Mouse (Mus musculus): ENCODE data around the gene Vpreb2. TPM values are rescaled to one million over a fixed set of nuclear protein-coding genes. Genes with fewer than 3 reads are reported as not detected.
"Not testable (repeated sequence)": the region's sequence is repeated elsewhere in the genome, so short reads cannot be mapped to it uniquely, and the experiment has no call there.

Vpreb2 gene
- polyA plus RNA-seq, 1 experiment: not detected

DNA sequence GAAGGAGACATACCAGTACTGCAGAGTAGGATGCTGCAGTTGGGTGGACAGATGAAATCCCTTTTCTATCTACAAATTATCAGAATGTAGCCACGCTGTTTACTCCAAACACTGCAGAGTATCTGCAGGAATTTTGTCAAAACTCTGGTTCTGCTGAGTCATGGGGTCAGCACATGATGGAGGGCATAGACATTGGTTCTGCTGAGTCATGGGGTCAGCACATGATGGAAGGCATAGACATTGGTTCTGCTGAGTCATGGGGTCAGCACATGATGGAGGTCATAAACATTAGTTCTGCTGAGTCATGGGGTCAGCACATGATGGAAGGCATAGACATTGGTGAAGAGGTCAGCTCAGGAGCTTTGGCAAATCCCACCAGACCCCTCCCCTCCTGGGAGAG, 7.5 kb downstream of the Vpreb2 start:
- DNase-seq: peak; percentile 1
- no peaks in the 10 kb centered on the region for H3K36me3 ChIP-seq (ENCODE audit: control insufficient read depth, insufficient read depth, low read length)
- no peak overlapping the region for H3K27ac ChIP-seq (ENCODE audit: insufficient read depth, low read depth, low read length)
- 81% methylated on average over 1 of the region's 1 CpGs for WGBS
- TF ChIP-seq POLR2A (IDR thresholded peaks at IDR 0.05; ENCODE audit: low read depth, low read length) (no peak), CTCF (conservative IDR thresholded peaks at IDR 0.05; ENCODE audit: insufficient read depth, insufficient read length, low read depth, low read length) (no peak)
- no peak overlapping the region for H3K4me3 ChIP-seq (ENCODE audit: insufficient read depth, low read depth, low read length)
- H3K4me1 ChIP-seq (ENCODE audit: control insufficient read depth, insufficient read depth, low read length): no peaks in the 10 kb centered on the region
- no peaks in the 10 kb centered on the region for H3K27me3 ChIP-seq (replicated peaks; ENCODE audit: control insufficient read depth, insufficient read depth, low read length)

DNA sequence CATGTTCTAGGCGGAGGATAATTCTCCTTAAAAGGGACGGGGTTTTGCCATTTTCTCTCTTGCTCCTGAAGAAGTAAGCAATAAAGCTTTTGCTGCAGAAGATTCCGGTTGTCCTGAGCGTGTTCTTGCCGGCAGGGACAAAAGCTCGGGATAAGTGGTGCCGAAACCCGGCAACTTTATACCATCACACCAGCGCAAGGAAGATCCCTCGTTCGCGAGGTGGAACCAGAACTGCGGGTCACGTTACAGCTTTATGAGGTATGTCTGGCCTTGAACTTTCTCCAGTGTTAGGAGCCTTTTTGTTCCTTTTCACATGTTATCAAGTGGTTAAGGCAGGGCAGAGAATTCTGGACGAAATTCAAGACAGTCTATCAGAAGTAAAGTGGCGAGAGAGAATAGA, 12.1 kb downstream of the Vpreb2 start:
- H3K36me3 ChIP-seq (ENCODE audit: control insufficient read depth, insufficient read depth, low read length); H3K27me3 ChIP-seq (replicated peaks; ENCODE audit: control insufficient read depth, insufficient read depth, low read length); DNase-seq; H3K4me1 ChIP-seq (ENCODE audit: control insufficient read depth, insufficient read depth, low read length); H3K27ac ChIP-seq (ENCODE audit: insufficient read depth, low read depth, low read length); H3K4me3 ChIP-seq (ENCODE audit: insufficient read depth, low read depth, low read length): not testable (repeated sequence)
- whole genome bisulfite sequencing: 95% methylated on average over 16 of the region's 16 CpGs

DNA sequence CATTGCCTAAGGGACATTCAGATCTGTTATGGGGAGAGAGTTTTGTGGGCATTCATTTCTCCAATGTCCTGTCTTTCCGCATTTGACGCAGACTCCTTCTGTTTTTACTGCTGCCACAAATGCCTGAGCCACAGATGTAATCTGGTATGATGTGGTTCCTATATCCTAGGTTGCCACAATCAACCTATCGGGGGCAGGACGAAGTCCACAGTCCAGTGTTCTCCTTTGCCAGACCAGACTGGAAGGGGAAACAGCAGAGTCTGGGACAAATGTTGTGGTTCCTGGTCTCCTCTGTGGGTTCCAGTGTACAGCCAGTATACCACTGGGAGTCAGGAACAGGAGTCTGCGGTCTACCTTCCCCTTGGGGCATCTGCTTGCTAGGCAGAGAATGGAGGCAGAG, 19.4 kb downstream of the Vpreb2 start:
- Histone ChIP-seq H3K4me1 (ENCODE audit: control insufficient read depth, insufficient read depth, low read length) (no peaks in the 10 kb centered on the region), H3K4me3 (ENCODE audit: insufficient read depth, low read depth, low read length) (no peak overlapping the region), H3K27ac (ENCODE audit: insufficient read depth, low read depth, low read length) (no peak overlapping the region), H3K27me3 (replicated peaks; ENCODE audit: control insufficient read depth, insufficient read depth, low read length) (no peaks in the 10 kb centered on the region), H3K36me3 (ENCODE audit: control insufficient read depth, insufficient read depth, low read length) (no peaks in the 10 kb centered on the region)
- WGBS: 83% methylated on average over 5 of the region's 5 CpGs
- TF ChIP-seq POLR2A (IDR thresholded peaks at IDR 0.05; ENCODE audit: low read depth, low read length) (no peak), CTCF (conservative IDR thresholded peaks at IDR 0.05; ENCODE audit: insufficient read depth, insufficient read length, low read depth, low read length) (no peak)
- DNase-seq: peak; percentile 8

DNA sequence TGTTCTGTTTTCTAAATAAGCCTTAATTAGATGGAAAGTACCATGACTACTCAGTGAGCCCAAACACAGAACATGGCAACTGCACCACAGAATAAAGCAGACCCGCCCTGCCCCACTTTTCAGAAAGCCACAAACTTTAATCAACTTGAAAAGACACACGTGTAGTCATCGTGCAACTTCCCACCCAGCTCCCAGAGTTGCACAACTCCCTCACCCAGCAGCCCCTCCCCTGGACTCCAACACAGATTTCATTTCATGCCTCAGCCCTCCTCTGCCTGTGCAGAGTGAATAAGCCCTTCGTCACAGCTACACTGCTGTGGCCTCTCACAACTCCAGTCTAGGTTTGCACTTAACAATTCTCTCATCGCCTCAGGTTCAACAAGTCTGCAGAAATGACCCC, 24.4 kb downstream of the Vpreb2 start:
- Histone ChIP-seq H3K4me1 (ENCODE audit: control insufficient read depth, insufficient read depth, low read length) (no peaks in the 10 kb centered on the region), H3K27ac (ENCODE audit: insufficient read depth, low read depth, low read length) (no peak overlapping the region), H3K36me3 (ENCODE audit: control insufficient read depth, insufficient read depth, low read length) (no peaks in the 10 kb centered on the region), H3K4me3 (ENCODE audit: insufficient read depth, low read depth, low read length) (no peak overlapping the region), H3K27me3 (replicated peaks; ENCODE audit: control insufficient read depth, insufficient read depth, low read length) (no peaks in the 10 kb centered on the region)
- TF ChIP-seq POLR2A (IDR thresholded peaks at IDR 0.05; ENCODE audit: low read depth, low read length) (no peak), CTCF (conservative IDR thresholded peaks at IDR 0.05; ENCODE audit: insufficient read depth, insufficient read length, low read depth, low read length) (no peak)
- no peak for DNase-seq
- WGBS: 64% methylated on average over 5 of the region's 5 CpGs

DNA sequence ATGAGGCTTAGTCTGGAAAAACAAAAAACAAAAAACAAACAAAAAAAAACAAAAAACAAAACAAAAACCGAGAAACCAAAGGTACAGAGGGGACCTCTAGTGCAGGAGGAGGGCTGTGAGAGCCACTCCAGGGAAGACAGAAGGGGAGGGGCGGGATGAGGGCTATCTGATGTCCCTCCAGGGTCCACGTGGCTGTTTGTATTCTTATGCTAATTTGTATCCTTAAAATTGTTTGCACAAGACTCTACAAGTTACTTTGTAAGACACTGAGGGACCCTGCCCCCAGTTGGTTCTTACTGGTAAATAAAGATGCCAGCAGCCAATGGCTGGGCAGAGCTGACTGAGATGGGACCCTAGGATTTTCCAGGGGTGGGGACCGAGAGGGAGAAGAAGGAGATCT, 26.9 kb downstream of the Vpreb2 start:
- H3K4me3 ChIP-seq (ENCODE audit: insufficient read depth, low read depth, low read length): no peak overlapping the region
- no peaks in the 10 kb centered on the region for H3K36me3 ChIP-seq (ENCODE audit: control insufficient read depth, insufficient read depth, low read length)
- no peak for TF ChIP-seq CTCF (conservative IDR thresholded peaks at IDR 0.05; ENCODE audit: insufficient read depth, insufficient read length, low read depth, low read length)
- TF ChIP-seq POLR2A (IDR thresholded peaks at IDR 0.05; ENCODE audit: low read depth, low read length): no peak
- H3K4me1 ChIP-seq (ENCODE audit: control insufficient read depth, insufficient read depth, low read length): no peaks in the 10 kb centered on the region
- DNase-seq: no peak
- H3K27ac ChIP-seq (ENCODE audit: insufficient read depth, low read depth, low read length): no peak overlapping the region
- no peaks in the 10 kb centered on the region for H3K27me3 ChIP-seq (replicated peaks; ENCODE audit: control insufficient read depth, insufficient read depth, low read length)
- WGBS: 49% methylated on average over 4 of the region's 4 CpGs

- no peaks in the 10 kb centered on the region for H3K27me3 ChIP-seq (replicated peaks; ENCODE audit: control insufficient read depth, insufficient read depth, low read length)
- no peak overlapping the region for H3K27ac ChIP-seq (ENCODE audit: insufficient read depth, low read depth, low read length)
- 68% methylated on average over 6 of the region's 6 CpGs for WGBS
- TF ChIP-seq POLR2A (IDR thresholded peaks at IDR 0.05; ENCODE audit: low read depth, low read length): no peak
- TF ChIP-seq CTCF (conservative IDR thresholded peaks at IDR 0.05; ENCODE audit: insufficient read depth, insufficient read length, low read depth, low read length): no peak
- no peaks in the 10 kb centered on the region for H3K36me3 ChIP-seq (ENCODE audit: control insufficient read depth, insufficient read depth, low read length)
- DNase-seq: no peak
- H3K4me1 ChIP-seq (ENCODE audit: control insufficient read depth, insufficient read depth, low read length): no peaks in the 10 kb centered on the region
- no peak overlapping the region for H3K4me3 ChIP-seq (ENCODE audit: insufficient read depth, low read depth, low read length)
These were observed 30.9 kb downstream of the Vpreb2 start for GRCm38 (mm10) chr16:18011101-18011500.

DNA sequence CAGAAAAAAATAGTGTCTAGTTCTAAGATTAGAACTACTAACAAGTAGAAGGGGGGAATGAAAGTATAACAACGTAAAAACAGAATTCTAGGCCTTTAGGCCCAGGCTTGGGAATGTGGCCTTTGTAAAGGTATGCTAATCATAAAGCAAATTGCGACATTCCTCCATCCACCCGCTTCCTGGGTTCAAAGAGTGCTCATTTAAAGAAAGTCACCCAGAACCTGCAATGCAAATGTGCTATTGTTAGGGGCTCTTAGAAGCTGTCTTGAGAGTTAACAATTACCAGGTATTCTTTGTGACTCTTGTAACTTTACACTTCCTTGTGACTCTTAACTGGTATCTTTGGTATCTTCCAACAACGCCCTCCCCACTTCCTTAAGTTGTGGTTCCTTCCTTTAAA, 36.3 kb downstream of the Vpreb2 start:
- 71% methylated on average over 4 of the region's 4 CpGs for WGBS
- not testable (repeated sequence) for DNase-seq; H3K4me1 ChIP-seq (ENCODE audit: control insufficient read depth, insufficient read depth, low read length); H3K4me3 ChIP-seq (ENCODE audit: insufficient read depth, low read depth, low read length); H3K27me3 ChIP-seq (replicated peaks; ENCODE audit: control insufficient read depth, insufficient read depth, low read length); H3K36me3 ChIP-seq (ENCODE audit: control insufficient read depth, insufficient read depth, low read length); H3K27ac ChIP-seq (ENCODE audit: insufficient read depth, low read depth, low read length)

Measured in kidney, adult 2 months (tissue).